Mouse (Mus musculus) G1E (cell line): ENCODE measurements around the gene Tab3. TPM values are rescaled to one million over a fixed set of nuclear protein-coding genes. Genes with fewer than 3 reads are reported as not detected.

Experiments used
- ATAC-seq: 2 replicates; pipeline ENCODE4 v1.8.0; 2016; ENCODE audit warnings: mild to moderate bottlenecking; ENCODE audit not compliant: insufficient number of reproducible peaks, poor library complexity, low FRiP score, severe bottlenecking; ENCODE audit errors: extremely low read depth
- DNase-seq: peaks from one replicate; pipeline ENCODE4 v3.0.0; 2012; ENCODE audit warnings: low spot score
- H3K27me3 ChIP-seq: 2 replicates; pipeline ENCODE4 v1.6.1; 2012; ENCODE audit warnings: mild to moderate bottlenecking, low read length, inconsistent platforms; ENCODE audit not compliant: insufficient read depth
- H3K36me3 ChIP-seq: replicated peaks from 2 replicates; pipeline ENCODE3; 2012; ENCODE audit warnings: mild to moderate bottlenecking, inconsistent platforms
- H3K4me1 ChIP-seq: 2 replicates; pipeline ENCODE4 v1.6.1; 2012; ENCODE audit warnings: low read depth, low read length, inconsistent platforms, mixed read lengths; ENCODE audit not compliant: insufficient read depth
- H3K4me3 ChIP-seq: 2 replicates; pipeline ENCODE4 v1.5.1; 2012; ENCODE audit warnings: low read depth, mild to moderate bottlenecking, inconsistent platforms, low read length, moderate library complexity, mixed read lengths
- H3K9me3 ChIP-seq: replicated peaks from 2 replicates; pipeline ENCODE4 v1.6.1; 2012; ENCODE audit warnings: inconsistent platforms
- CTCF ChIP-seq: IDR thresholded peaks from 2 replicates; pipeline ENCODE4 v1.5.1; 2012; ENCODE audit warnings: low read depth, low read length, inconsistent platforms, mixed read lengths
- GATA1 ChIP-seq: IDR thresholded peaks from 2 replicates; pipeline ENCODE4 v1.6.1; 2012; ENCODE audit warnings: borderline replicate concordance, low read length, inconsistent platforms, mixed read lengths
- GATA2 ChIP-seq: IDR thresholded peaks from 2 replicates; pipeline ENCODE4 v1.6.1; 2012; ENCODE audit warnings: low read depth, low read length, inconsistent platforms, borderline replicate concordance
- POLR2AphosphoS5 ChIP-seq: IDR thresholded peaks from 2 replicates; pipeline ENCODE4 v1.6.1; 2012; ENCODE audit warnings: low read depth, low read length, inconsistent platforms; ENCODE audit not compliant: insufficient replicate concordance
- TAL1 ChIP-seq: conservative IDR thresholded peaks from 2 replicates; pipeline ENCODE4 v1.6.1; 2012; ENCODE audit warnings: low read depth, low read length, inconsistent platforms, mixed read lengths
- polyA plus RNA-seq: library from polyadenylated mRNA; stranded (reverse); fragments of >175 nt; gene quantifications from 2 replicates; pipeline ENCODE4 v1.2.3, GENCODE M21; 2012
- total RNA-seq, 2 experiments: library from RNA; stranded (forward) in 1 of 2; stranded (reverse) in 1 of 2; fragments of 200-1000 nt in 1 of 2; fragments of >200 nt in 1 of 2; fragmentation: Nextera tagmentation in 1 of 2; gene quantifications; 2 replicates each; pipeline ENCODE4 v1.2.3; 2014 to 2017

The Tab3 gene
- total and polyA plus RNA-seq, 3 experiments = 3.5 to 49.4 (median 15.7) TPM

- Histone ChIP-seq H3K4me1 (peaks cover 15% of the 10 kb centered on the region), H3K9me3 (no peaks in the 10 kb centered on the region), H3K36me3 (peaks cover 4% of the 10 kb centered on the region), H3K4me3 (no peak overlapping the region; the same call in 1 of the 2 replicates), H3K27me3 (no peaks in the 10 kb centered on the region)
- ATAC-seq = peak; percentile 41; the same call in 1 of the 2 replicates
- DNase-seq = no peak
- no peak for TF ChIP-seq POLR2AphosphoS5
- no peak for TF ChIP-seq CTCF
- TF ChIP-seq GATA1 = no peak
- TF ChIP-seq TAL1 = no peak
- no peak for TF ChIP-seq GATA2
Measured at GRCm38 (mm10) chrX:85576310-85576709, 2.5 kb downstream of the Tab3 start.

- ATAC-seq (no peak), DNase-seq (no peak)
- Histone ChIP-seq H3K27me3 (no peaks in the 10 kb centered on the region), H3K4me3 (no peak overlapping the region), H3K9me3 (no peaks in the 10 kb centered on the region), H3K36me3 (peaks cover 11% of the 10 kb centered on the region), H3K4me1 (peaks cover 15% of the 10 kb centered on the region)
- no peak for TF ChIP-seq CTCF
- TF ChIP-seq POLR2AphosphoS5 = no peak
- no peak for TF ChIP-seq GATA1
- TF ChIP-seq GATA2 = no peak
- no peak for TF ChIP-seq TAL1
Measured at GRCm38 (mm10) chrX:85580768-85581167, 6.9 kb downstream of the Tab3 start.

GRCm38 (mm10) chrX:85582517-85582916 is 8.7 kb downstream of the Tab3 start:
- peaks cover 6% of the 10 kb centered on the region for H3K4me1 ChIP-seq

GRCm38 (mm10) chrX:85585575-85585974 is 11.8 kb downstream of the Tab3 start:
- Histone ChIP-seq H3K36me3 (peaks cover 9% of the 10 kb centered on the region), H3K4me1 (peaks cover 3% of the 10 kb centered on the region; the same call in 1 of the 2 replicates), H3K9me3 (no peaks in the 10 kb centered on the region), H3K27me3 (no peaks in the 10 kb centered on the region), H3K4me3 (no peak overlapping the region)
- TF ChIP-seq GATA2 = no peak
- TF ChIP-seq POLR2AphosphoS5 = no peak
- no peak for TF ChIP-seq TAL1
- TF ChIP-seq GATA1 = no peak
- no peak for TF ChIP-seq CTCF
- DNase-seq = no peak
- ATAC-seq = peak; percentile 49

More at GRCm38 (mm10) chrX:85582517-85582916, 8.7 kb downstream of the Tab3 start:
- Histone ChIP-seq H3K4me3 (no peak overlapping the region), H3K27me3 (no peaks in the 10 kb centered on the region), H3K9me3 (no peaks in the 10 kb centered on the region), H3K36me3 (peaks cover 10% of the 10 kb centered on the region)
- TF ChIP-seq TAL1 (no peak), CTCF (no peak), POLR2AphosphoS5 (no peak), GATA1 (no peak), GATA2 (no peak)
- ATAC-seq (no peak), DNase-seq (no peak)

- no peaks in the 10 kb centered on the region for H3K27me3 ChIP-seq
- ATAC-seq (no peak), DNase-seq (no peak)
- H3K4me1 ChIP-seq = no peaks in the 10 kb centered on the region
- no peaks in the 10 kb centered on the region for H3K9me3 ChIP-seq
- no peak for TF ChIP-seq GATA1
- no peak for TF ChIP-seq TAL1
- no peak for TF ChIP-seq GATA2
- no peak for TF ChIP-seq POLR2AphosphoS5
- TF ChIP-seq CTCF = no peak
- H3K36me3 ChIP-seq = peaks cover 27% of the 10 kb centered on the region
- no peak overlapping the region for H3K4me3 ChIP-seq
Measured at GRCm38 (mm10) chrX:85614701-85615100, 40.9 kb downstream of the Tab3 start.

- Histone ChIP-seq H3K9me3 (no peaks in the 10 kb centered on the region), H3K36me3 (no peaks in the 10 kb centered on the region), H3K27me3 (no peaks in the 10 kb centered on the region), H3K4me1 (no peaks in the 10 kb centered on the region), H3K4me3 (no peak overlapping the region)
- TF ChIP-seq TAL1 = no peak
- no peak for TF ChIP-seq GATA2
- peak; percentile 13; the same call in 1 of the 2 replicates for TF ChIP-seq CTCF
- TF ChIP-seq GATA1 = no peak
- TF ChIP-seq POLR2AphosphoS5 = no peak
- DNase-seq = peak; percentile 1
- ATAC-seq = no peak
Measured at GRCm38 (mm10) chrX:85646204-85646777, 72.5 kb downstream of the Tab3 start.
